Mouse (Mus musculus) cerebellum, postnatal 25 days (tissue): ENCODE results near the gene Spaca6.
"Not testable (repeated sequence)": the region's sequence is repeated elsewhere in the genome, so short reads cannot be mapped to it uniquely, and the experiment has no call there.

Source experiments
- DNase-seq, 2 experiments: peaks; one replicate each; pipeline ENCODE4 v3.0.0; 2021; ENCODE audit warnings: mixed read lengths in 2 of 2

The Spaca6 gene

DNA sequence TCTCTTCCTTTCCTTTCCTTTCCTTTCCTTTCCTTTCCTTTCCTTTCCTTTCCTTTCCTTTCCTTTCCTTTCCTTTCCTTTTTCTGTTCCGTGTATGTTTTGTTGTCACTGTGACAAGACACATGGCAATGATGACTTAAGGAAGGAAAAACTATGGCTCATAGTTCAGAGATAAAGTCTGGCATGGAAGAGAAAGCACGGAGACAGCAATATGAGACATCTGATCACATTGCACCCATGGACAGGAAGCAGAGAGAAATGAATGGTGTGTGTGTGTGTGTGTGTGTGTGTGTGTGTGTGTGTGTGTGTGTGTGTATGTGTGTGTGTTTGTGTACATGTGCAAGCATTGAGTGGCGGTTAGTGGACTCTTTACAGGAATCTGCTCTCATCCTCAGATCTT, 17.6 kb downstream of the Spaca6 start:
- DNase-seq = not testable (repeated sequence)

DNA sequence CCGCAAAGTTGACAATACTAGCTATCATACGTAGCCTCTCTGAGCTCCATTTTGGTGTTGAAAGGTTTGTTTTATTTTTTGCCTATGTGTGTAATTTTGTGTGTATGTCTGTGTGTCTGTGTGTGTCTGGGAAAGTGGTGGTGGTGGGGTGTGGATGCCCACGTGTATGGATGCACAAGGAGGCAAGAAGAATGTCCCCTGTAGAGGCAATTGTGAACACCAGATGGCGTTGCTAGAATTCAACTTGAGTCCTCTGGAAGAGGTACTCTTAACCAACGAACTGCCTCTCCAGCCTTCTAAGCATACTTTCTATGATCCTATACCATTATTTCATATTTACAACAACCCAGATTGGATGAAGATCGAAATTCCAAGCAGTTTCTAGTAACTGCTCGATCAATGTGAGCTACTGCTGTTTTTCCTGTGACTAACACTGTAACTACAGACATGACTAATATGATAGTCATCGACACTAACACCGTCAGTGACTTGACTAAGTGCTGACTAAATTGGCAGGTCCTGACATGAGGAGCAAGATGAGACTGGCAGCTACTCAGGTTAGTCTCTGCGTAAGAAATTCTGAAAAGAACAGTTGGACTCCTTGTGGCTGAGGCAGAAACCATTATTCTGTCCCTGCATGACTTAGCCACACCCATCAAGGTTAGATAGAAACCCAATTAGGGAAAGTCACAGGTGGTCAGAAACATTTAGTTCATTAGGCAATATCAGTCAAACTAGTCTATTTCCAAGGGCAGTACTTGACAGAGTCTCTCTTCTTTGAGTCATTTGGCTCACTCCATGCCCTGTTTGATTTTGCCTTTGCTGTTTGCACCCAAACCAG, 18.4 kb downstream of the Spaca6 start:
- peak in 1 of 2 experiments; percentile 42 for DNase-seq

DNA sequence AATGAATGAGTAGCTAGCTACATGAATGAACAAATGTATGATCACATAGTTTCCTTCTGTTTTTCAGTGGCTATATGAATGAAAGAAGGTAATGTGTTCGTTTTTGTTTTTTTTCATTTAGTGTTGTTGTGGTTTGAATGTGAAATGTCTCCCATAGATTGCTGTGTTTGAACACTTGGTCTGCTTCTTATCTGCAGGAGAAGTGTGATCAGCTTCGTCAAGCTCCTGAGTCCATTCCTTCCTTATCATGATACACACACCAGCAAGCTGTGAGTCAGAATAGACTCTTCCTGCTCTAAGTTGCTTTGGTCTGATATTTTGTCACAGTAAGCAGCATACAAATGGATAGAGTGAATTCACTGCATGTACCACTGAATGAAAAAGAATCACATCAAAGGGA, 22.0 kb downstream of the Spaca6 start:
- DNase-seq = no peak

DNA sequence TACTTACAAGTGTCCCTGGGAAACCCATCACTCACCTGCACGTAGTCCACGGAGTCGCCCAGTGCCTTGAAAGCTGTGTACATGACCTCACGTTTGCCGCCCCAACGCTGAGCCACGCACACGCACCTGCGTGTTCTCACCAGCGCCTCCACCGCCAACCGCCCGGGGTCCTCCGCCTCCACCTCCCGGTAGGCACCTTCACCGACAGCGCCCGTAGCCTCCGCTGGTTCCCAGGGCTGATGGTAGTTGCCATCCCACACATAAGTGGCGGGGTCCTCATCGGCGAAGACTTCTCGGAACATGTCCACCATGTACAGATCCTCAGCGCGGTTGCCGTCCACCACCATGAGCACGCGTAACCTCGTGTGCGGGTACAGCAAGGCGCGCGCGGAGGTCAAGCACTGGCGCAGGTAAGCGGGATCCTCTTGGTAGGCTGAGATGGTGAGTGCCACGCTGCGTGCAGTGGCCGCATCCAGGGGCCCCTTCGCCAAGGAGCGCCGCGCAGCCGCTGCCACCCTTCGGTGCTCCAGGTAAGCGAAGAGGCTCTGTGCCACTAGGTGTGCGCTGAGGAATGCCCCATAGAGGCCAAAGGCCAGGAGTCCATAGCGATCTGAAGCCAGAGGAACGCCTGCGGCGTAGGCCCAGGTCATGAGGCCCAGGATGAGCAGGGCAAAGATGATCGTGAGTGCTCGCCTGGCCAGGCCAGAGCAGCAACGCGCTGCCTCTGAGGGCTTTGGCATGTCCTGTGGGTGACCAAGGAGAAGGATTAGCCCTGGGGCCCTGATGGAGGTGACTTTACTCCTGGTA, 23.2 kb downstream of the Spaca6 start:
- DNase-seq = peak; percentile 17 to 31

- no peak for DNase-seq
Observed at GRCm38 (mm10) chr17:17855064-17855838, 28.3 kb downstream of the Spaca6 start, which contains the start of gene Has1. TSS of gene Has1 (minus strand) at chr17:17855205.

GRCm38 (mm10) chr17:17856612-17857011, 29.7 kb downstream of the Spaca6 start:
- no peak for DNase-seq

DNA sequence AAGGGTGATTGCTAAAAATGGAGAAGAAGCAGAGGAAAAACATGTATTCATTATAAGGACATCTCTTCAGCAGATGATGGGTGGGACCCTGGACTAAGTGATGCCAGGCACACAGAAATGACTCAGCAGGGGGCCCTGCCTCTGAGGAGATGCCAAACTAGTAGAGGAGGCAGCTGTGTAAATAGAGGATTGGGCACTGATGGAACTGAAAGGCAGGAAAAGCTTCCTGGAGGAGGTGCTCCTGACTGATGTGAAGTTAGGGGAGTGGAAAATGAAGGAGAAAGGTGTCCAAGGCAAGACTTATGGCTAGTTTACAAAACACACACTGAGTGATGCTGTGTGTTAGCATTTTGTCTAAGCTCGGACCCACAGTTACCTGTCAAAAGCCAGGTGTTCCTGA, 30.5 kb downstream of the Spaca6 start:
- DNase-seq = no peak

DNA sequence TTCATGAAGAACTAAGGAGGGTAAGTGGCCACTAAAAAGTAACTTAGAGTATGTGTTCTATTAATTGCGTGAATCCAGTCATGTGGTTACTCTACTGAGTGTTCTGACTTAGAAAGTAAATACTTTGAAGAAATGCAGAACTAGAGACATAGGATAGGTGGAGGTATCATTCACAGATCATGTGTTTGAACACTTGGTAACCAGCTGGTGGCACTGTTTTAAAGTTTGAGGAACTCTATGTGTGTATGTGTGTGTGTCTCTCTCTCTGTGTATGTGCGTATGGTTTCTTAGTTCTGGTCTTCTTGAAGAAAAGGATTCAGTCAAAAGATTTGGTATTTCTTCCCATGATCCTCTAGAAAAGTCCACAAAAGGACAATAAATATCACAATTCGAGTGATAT, 33.2 kb downstream of the Spaca6 start:
- no peak for DNase-seq

DNA sequence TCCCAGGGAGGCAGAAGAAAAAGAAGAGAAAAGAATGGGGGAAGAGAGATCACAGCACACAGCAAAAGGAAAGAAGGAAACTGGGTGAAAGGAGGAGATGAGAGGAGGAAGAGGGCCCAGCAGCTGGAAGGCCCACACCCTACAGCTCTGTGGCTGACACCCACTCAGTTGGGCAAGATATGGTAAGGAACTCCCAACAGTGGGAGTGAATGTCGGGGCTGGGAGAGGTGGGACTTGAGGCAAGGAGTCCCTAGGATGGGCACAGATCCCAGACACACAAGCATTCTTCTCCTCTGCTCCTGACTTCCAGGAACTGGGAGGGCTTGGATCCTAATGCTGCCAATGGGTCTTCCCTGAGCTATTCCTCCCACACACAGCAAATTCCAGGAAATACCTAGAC, 35.4 kb downstream of the Spaca6 start:
- DNase-seq = no peak

GRCm38 (mm10) chr17:17865168-17865567, 38.2 kb downstream of the Spaca6 start:
- DNase-seq = no peak

GRCm38 (mm10) chr17:17866801-17867469, 40.0 kb downstream of the Spaca6 start:
- no peak for DNase-seq

DNA sequence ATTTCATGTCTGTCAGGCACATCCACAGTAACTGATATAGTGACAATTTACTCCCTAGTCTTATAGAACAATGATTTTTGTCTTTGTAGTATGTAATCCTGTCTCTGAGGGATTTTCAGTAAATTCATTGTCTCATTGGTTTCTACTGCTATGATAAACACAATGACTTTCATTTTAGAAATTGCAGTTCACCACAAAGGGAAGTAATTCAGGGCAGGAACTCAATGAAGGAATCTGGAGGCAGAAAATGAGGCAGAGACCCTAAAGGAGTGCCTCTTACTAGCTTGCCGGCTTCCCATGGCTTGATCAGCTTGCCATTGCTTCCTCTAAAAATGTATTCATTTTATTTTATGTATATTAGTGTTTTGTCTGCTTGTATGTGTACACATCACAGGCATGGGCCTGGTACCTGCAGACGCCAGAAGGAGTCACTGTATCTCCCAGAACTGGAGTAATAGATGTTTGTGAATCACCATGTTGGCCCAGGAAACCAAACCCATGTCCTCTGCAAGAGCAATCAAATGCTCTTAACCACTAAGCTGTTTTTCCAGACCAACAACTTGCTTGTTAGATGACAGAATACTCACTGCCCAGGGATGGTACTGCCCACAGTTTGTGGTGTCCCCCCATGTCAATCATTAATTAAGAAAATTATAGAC, 44.1 kb downstream of the Spaca6 start:
- no peak for DNase-seq

DNA sequence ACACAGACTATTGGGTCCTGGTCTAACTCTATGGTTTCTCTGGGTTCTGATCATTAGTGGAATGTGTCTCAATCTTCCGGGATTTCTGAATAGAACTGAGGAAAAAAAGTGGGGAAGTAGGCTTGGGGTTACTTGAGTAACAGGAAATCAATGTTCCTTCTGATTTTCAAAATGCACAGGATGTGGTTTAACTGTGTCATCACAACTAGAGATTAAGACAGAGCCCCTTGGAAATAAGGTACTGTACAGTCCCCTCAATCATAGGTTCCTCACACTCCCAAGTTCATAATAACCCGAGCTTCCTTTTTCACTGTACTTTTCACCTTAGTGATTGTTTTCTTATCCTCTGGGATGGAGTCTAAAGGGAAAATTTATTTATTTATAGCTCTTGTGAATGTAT, 44.7 kb downstream of the Spaca6 start:
- no peak for DNase-seq

- no peak for DNase-seq
Observed at GRCm38 (mm10) chr17:17879347-17879746, 52.4 kb downstream of the Spaca6 start.

DNA sequence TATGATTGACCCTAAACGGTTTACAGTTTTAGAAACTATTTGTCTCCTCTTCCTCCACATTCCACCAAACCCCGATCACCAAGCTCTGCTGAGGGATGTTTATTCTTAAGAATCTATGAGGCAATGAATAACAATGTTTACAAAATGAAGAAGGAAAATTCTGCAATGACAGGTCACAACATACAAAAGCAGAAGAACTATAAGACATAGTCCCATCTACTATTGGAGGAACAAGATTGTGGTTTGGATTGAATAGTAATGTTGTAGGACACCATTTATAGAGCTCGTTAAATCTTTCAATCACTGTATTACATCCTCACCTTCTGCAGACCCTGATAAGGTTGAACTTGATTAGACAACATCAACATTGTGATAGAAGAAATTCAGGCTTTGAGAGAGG, 55.7 kb downstream of the Spaca6 start:
- DNase-seq = no peak

- no peak for DNase-seq
Observed at GRCm38 (mm10) chr17:17883840-17884239, 56.9 kb downstream of the Spaca6 start, which contains the start of gene Fpr1. TSS of gene Fpr1 (minus strand) at chr17:17883940.

DNA sequence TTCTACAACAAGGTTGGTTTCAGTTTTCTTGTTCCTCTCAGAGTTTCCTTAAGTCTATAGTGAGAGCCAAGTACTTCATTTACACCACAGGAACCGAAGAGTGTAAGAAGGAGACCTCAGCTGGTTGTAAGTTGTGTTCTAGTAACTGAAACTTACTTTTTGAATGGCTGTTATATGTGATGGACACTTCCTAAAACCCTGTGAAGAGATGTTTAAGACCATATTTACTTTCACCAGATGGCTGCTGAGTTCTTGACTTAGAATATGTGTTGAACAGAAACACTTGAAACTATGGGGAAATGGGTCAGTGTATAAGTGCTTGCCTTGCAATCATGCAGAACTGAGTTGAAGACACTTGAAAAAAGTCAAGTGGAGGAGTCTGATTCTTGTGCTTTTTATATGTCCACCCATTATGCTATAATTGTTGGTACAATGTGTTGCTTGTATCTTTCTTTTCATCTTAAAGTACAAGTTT, 60.9 kb downstream of the Spaca6 start, which contains the start of the genes Fpr2 and Fpr3:
Fpr2 (plus strand) TSS at position 51 of the 475 bp plus-strand sequence.
Fpr3 (plus strand) TSS at position 79 of the 475 bp plus-strand sequence.
- no peak for DNase-seq

DNA sequence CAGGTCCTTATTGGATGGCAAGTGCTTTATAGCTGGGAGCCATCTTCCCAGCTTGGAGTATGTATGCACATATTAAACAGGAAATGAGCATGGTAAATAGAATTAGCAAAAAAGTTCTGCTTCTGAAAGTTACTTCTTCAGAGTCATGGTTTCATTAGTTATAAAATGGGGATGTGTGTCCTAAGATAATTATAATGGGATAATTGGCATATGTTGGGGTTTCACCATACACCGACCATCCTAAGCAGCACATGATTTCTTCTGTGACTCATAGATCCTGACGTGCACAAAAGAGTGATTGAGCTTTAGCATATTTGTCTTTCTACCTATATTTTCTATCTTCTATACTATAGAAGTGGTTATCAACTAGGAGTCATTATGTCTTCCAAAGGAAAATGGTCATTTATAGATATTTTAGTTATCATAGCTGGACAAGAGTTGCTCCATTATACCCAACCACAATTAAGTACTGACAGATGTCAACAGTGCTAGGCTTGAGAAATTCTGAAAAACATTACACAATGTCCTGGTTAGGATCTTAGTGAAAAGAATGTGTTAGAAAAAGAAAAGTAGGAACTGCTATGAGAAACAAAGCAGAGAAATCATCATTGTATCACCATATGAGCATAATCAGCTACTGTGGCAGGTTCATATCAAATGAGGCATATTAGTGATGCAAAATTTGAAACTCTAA, 62.9 kb downstream of the Spaca6 start:
- no peak for DNase-seq
